Mouse (Mus musculus): ENCODE measurements around the gene Ppp1r9b.

The Ppp1r9b gene

GRCm38 (mm10) chr11:95043060-95043459 lies 52.2 kb downstream of the Ppp1r9b start:
- CTCF ChIA-PET = interaction anchor here (0.6 kb wide), 1 partner anchor 34 kb away, joined by 6 read pairs; no protein-coding TSS in a partner anchor

- CTCF ChIA-PET = interaction anchor here (0.6 kb wide), 1 partner anchor 35 kb away, joined by 6 read pairs; no protein-coding TSS in a partner anchor
Observed at GRCm38 (mm10) chr11:95043608-95044007, 52.8 kb downstream of the Ppp1r9b start.

GRCm38 (mm10) chr11:95044185-95044870 lies 53.5 kb downstream of the Ppp1r9b start:
- CTCF ChIA-PET = no interaction called here

- CTCF ChIA-PET = interaction anchor here (0.8 to 1.0 kb wide), 2 partner anchors 14 to 27 kb away, joined by 3 read pairs; no protein-coding TSS in a partner anchor
Observed at GRCm38 (mm10) chr11:95046980-95047680, 56.3 kb downstream of the Ppp1r9b start.

GRCm38 (mm10) chr11:95053062-95053461 lies 62.2 kb downstream of the Ppp1r9b start:
- CTCF ChIA-PET = no interaction called here

Data from spleen, embryonic (tissue).